In the genomic region with DNA sequence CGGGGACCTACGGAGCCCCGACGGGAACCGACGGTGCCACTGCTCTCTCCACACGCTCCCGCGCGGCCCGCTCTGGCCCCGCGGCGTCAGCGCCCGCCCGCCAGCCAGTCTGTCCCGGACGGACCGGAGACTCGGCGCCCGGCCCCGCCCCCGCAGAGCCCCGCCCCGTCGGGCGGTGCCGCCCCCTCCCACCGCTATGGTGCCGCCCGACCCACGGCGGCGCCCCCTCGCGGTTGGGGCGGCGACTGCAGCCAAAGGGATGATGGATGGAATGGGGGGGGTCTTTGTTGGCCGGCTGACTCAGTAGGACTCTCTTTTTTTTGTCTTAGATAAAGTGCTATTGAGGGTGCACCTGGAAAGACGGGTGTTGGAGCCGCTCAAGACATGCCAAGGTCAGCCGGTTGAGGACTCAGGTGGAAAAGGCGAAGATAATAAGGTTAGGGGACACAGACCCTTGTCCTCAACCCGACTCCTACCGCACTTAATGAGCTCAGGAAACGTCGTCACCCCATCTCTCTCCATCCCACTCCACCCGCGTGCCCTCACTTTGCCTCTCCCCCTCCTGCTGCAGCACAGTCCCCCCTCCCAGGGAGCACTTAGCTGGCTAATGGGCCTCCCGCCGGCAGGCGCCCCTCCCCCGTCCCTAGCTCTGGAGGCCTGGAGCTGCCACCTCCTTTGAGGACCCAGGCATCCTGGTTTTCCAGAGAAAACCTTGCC, we compare ENCODE assay signal across 8 mouse cellular contexts. TPM values are rescaled to one million over a fixed set of nuclear protein-coding genes. Genes with fewer than 3 reads are reported as not detected.
A peak's percentile ranks its signal among the peaks of the same experiment; 100 is the strongest.
DNase-seq lines count a peak whose midpoint lies in the region; ATAC-seq and TF ChIP-seq lines count a peak whose summit lies in the region.

No protein-coding gene starts in this region.

- ATAC-seq in forebrain, embryonic 12.5 days (ENCODE audit: low FRiP score): peak; percentile 15
- peak; percentile 15; the same call in 1 of the 2 replicates for ATAC-seq in limb, embryonic 12.5 days (ENCODE audit: insufficient number of reproducible peaks, insufficient read depth, low FRiP score, low TSS enrichment, low read depth)
- ATAC-seq in midbrain, embryonic 11.5 days (ENCODE audit: low FRiP score): 0 out of 2 replicates have a peak, but pooled peaks have one; percentile 13
- peak; percentile 78 for ATAC-seq in stomach, embryonic 16.5 days (ENCODE audit: insufficient read depth, low FRiP score)

- peak; percentile 72 for TF ChIP-seq POLR2A in CH12.LX (IDR thresholded peaks at IDR 0.05; ENCODE audit: low read depth, low read length)

- no peak for TF ChIP-seq RAD21 in CH12.LX (IDR thresholded peaks at IDR 0.05; ENCODE audit: low read depth, low read length)

- H3K79me2 ChIP-seq in CH12.LX (replicated peaks; ENCODE audit: control insufficient read depth, extremely low read depth, insufficient read depth, poor library complexity, severe bottlenecking): no peaks in the 10 kb centered on the region

- H3K36me3 ChIP-seq in CH12.LX (replicated peaks in 1 of 2; ENCODE audit: control insufficient read depth in 1 of 2, insufficient read depth in 1 of 2, low read length in 1 of 2): peaks cover 4 to 21% of the 10 kb centered on the region in 2 experiments
- H3K36me3 ChIP-seq in forebrain, embryonic 12.5 days (replicated peaks): 0 out of 2 replicates have a peak, but pooled peaks cover 3% of the 10 kb centered on the region
- peaks cover 23% of the 10 kb centered on the region for H3K36me3 ChIP-seq in limb, embryonic 12.5 days
- H3K36me3 ChIP-seq in midbrain, embryonic 11.5 days (ENCODE audit: control insufficient read depth, insufficient read depth, low read length): no peaks in the 10 kb centered on the region
- H3K36me3 ChIP-seq in stomach, embryonic 16.5 days (ENCODE audit: control insufficient read depth, insufficient read depth, low read length): peaks cover 17% of the 10 kb centered on the region

- H3K4me2 ChIP-seq in CH12.LX (ENCODE audit: insufficient read depth, low read depth, poor library complexity, severe bottlenecking): peak overlapping the region; percentile 39
- peak overlapping the region; percentile 57 for H3K4me2 ChIP-seq in forebrain, embryonic 12.5 days
- peak overlapping the region; percentile 65 for H3K4me2 ChIP-seq in limb, embryonic 12.5 days
- H3K4me2 ChIP-seq in midbrain, embryonic 11.5 days: peak overlapping the region; percentile 51
- peak overlapping the region; percentile 74 for H3K4me2 ChIP-seq in stomach, embryonic 16.5 days (ENCODE audit: low read depth, low read length)

- no peak overlapping the region for H3K27ac ChIP-seq in CH12.LX (ENCODE audit: insufficient read depth, low read depth)
- H3K27ac ChIP-seq in forebrain, embryonic 12.5 days: 0 out of 2 replicates have a peak overlapping the region, but pooled peaks have one; percentile 56
- no peak overlapping the region for H3K27ac ChIP-seq in limb, embryonic 12.5 days
- H3K27ac ChIP-seq in midbrain, embryonic 11.5 days (ENCODE audit: low read depth, low read length): no peak overlapping the region
- peak overlapping the region; percentile 78 for H3K27ac ChIP-seq in stomach, embryonic 16.5 days (ENCODE audit: low read length)

- H3K27me3 ChIP-seq in CH12.LX (replicated peaks): peaks cover 3% of the 10 kb centered on the region
- H3K27me3 ChIP-seq in forebrain, embryonic 12.5 days: peaks cover 46% of the 10 kb centered on the region
- peaks cover 10% of the 10 kb centered on the region for H3K27me3 ChIP-seq in limb, embryonic 12.5 days
- peaks cover 20% of the 10 kb centered on the region for H3K27me3 ChIP-seq in midbrain, embryonic 11.5 days (ENCODE audit: control insufficient read depth, insufficient read depth, low read length)
- no peaks in the 10 kb centered on the region for H3K27me3 ChIP-seq in stomach, embryonic 16.5 days (ENCODE audit: control insufficient read depth, insufficient read depth, low read length)

- no peak for TF ChIP-seq EP300 in CH12.LX (IDR thresholded peaks at IDR 0.05; ENCODE audit: low read length)

- no peak for DNase-seq in CH12.LX (ENCODE audit: extremely low read depth)
- peak; percentile 81 for DNase-seq in adipocyte (ENCODE audit: low spot score)
- peak; percentile 83 for DNase-seq in heart, postnatal 4 days
- peak; percentile 97 for DNase-seq in midbrain, embryonic 11.5 days (ENCODE audit: low spot score, missing footprints)
- no peak for DNase-seq in right cerebral cortex, postnatal 25 days

- dilution Hi-C loops in CH12.LX (cut with MboI; ENCODE audit: extremely low pct_ligation_motif_present, extremely low pct_unique_long_range_greater_than_20kb, low sequenced_read_pairs): no loop called here

- peak overlapping the region; percentile 39 to 80 (median 70) for H3K4me3 ChIP-seq in CH12.LX (replicated peaks in 1 of 3; ENCODE audit: low read depth in 2 of 3, low read length in 2 of 3, poor library complexity in 1 of 3)
- H3K4me3 ChIP-seq in forebrain, embryonic 12.5 days (replicated peaks): peak overlapping the region; percentile 48
- H3K4me3 ChIP-seq in limb, embryonic 12.5 days (replicated peaks): peak overlapping the region; percentile 64
- H3K4me3 ChIP-seq in midbrain, embryonic 11.5 days (ENCODE audit: low read depth, low read length): peak overlapping the region; percentile 42
- H3K4me3 ChIP-seq in stomach, embryonic 16.5 days (replicated peaks; ENCODE audit: low read length): peak overlapping the region; percentile 75

- peak; percentile 13 to 68; a peak in 2 of 4 replicates for TF ChIP-seq CTCF in CH12.LX (conservative IDR thresholded peaks at IDR 0.05 in 1 of 2, IDR thresholded peaks at IDR 0.05 in 1 of 2; ENCODE audit: low read depth in 2 of 2, low read length in 2 of 2)

- H3K9ac ChIP-seq in CH12.LX (ENCODE audit: insufficient read depth, low read depth): peak overlapping the region; percentile 69; the same call in 1 of the 2 replicates
- peak overlapping the region; percentile 53 for H3K9ac ChIP-seq in forebrain, embryonic 12.5 days
- H3K9ac ChIP-seq in limb, embryonic 12.5 days (replicated peaks): peak overlapping the region; percentile 67
- H3K9ac ChIP-seq in midbrain, embryonic 11.5 days (ENCODE audit: low read length): peak overlapping the region; percentile 57
- peak overlapping the region; percentile 85 for H3K9ac ChIP-seq in stomach, embryonic 16.5 days (ENCODE audit: low read length)

- in situ Hi-C loops in CH12.LX (cut with MboI; ENCODE audit: low pct_ligation_motif_present, low pct_unique_long_range_greater_than_20kb, low sequenced_read_pairs): no loop called here

- peaks cover 9 to 49% of the 10 kb centered on the region in 2 experiments for H3K4me1 ChIP-seq in CH12.LX (ENCODE audit: control insufficient read depth in 1 of 2, insufficient read depth in 2 of 2)
- peaks cover 34% of the 10 kb centered on the region for H3K4me1 ChIP-seq in forebrain, embryonic 12.5 days
- peaks cover 52% of the 10 kb centered on the region for H3K4me1 ChIP-seq in limb, embryonic 12.5 days (replicated peaks)
- H3K4me1 ChIP-seq in midbrain, embryonic 11.5 days (ENCODE audit: control insufficient read depth, insufficient read depth, low read length): peaks cover 17% of the 10 kb centered on the region
- peaks cover 45% of the 10 kb centered on the region for H3K4me1 ChIP-seq in stomach, embryonic 16.5 days (ENCODE audit: control insufficient read depth, insufficient read depth, low read length)

- H3K9me3 ChIP-seq in CH12.LX (replicated peaks; ENCODE audit: low read length): no peaks in the 10 kb centered on the region
- no peaks in the 10 kb centered on the region for H3K9me3 ChIP-seq in forebrain, embryonic 12.5 days
- H3K9me3 ChIP-seq in limb, embryonic 12.5 days: no peaks in the 10 kb centered on the region
- H3K9me3 ChIP-seq in midbrain, embryonic 11.5 days (ENCODE audit: control insufficient read depth, low read length): no peaks in the 10 kb centered on the region
- no peaks in the 10 kb centered on the region for H3K9me3 ChIP-seq in stomach, embryonic 16.5 days (replicated peaks; ENCODE audit: control insufficient read depth, low read length)

- under 1% methylated on average over 43 of the region's 55 CpGs for WGBS in forebrain, embryonic 12.5 days
- WGBS in limb, embryonic 12.5 days: under 1% methylated on average over 55 of the region's 55 CpGs
- WGBS in midbrain, embryonic 11.5 days: 2% methylated on average over 46 of the region's 55 CpGs
- under 1% methylated on average over 55 of the region's 55 CpGs for WGBS in stomach, embryonic 16.5 days

RNA-seq across cellular contexts. Expression of gene Ppp1r14b, which starts 4.9 kb away (rescaled TPM):
- total RNA-seq in CH12.LX (2012; rRNA removed) (256 and 329 TPM in 2 replicates), CH12.LX (2014; rRNA removed) (151 and 167 TPM in 2 replicates)
- 179 and 241 TPM in 2 replicates for polyA plus RNA-seq in CH12.LX (2012; ENCODE audit: insufficient read length, low read depth)
- polyA plus RNA-seq in forebrain, embryonic 12.5 days (2016; fragmentation: Nextera tagmentation; extraction: Ambion mirVana): 237 and 333 TPM in 2 replicates
- 100 to 1,000 TPM; 243 to 246 TPM for total RNA-seq in heart, postnatal 4 days (2021)
- polyA plus RNA-seq in limb, embryonic 12.5 days (2016; fragmentation: Nextera tagmentation; extraction: Ambion mirVana): 245 and 288 TPM in 2 replicates
- polyA plus RNA-seq in midbrain, embryonic 11.5 days (2014; fragmentation: Nextera tagmentation; extraction: Ambion mirVana): 245 and 285 TPM in 2 replicates
- 53.7 and 70.6 TPM in 2 replicates for polyA plus RNA-seq in stomach, embryonic 16.5 days (2015; fragmentation: Nextera tagmentation; extraction: Ambion mirVana)

RNA-seq across cellular contexts. Expression of gene Plcb3, which starts 6.4 kb away (rescaled TPM):
- 6.4 and 7.5 TPM in 2 replicates for total RNA-seq in CH12.LX (2012; rRNA removed)
- 3.0 and 4.1 TPM in 2 replicates for total RNA-seq in CH12.LX (2014; rRNA removed)
- polyA plus RNA-seq in CH12.LX (2012; ENCODE audit: insufficient read length, low read depth): 7.8 and 8.2 TPM in 2 replicates
- 22.4 and 24.3 TPM in 2 replicates for polyA plus RNA-seq in forebrain, embryonic 12.5 days (2016; fragmentation: Nextera tagmentation; extraction: Ambion mirVana)
- total RNA-seq in heart, postnatal 4 days (2021): 10 to 100 TPM; 17.4 to 19.9 TPM
- polyA plus RNA-seq in limb, embryonic 12.5 days (2016; fragmentation: Nextera tagmentation; extraction: Ambion mirVana): 41.4 and 41.7 TPM in 2 replicates
- 13.0 and 14.2 TPM in 2 replicates for polyA plus RNA-seq in midbrain, embryonic 11.5 days (2014; fragmentation: Nextera tagmentation; extraction: Ambion mirVana)
- polyA plus RNA-seq in stomach, embryonic 16.5 days (2015; fragmentation: Nextera tagmentation; extraction: Ambion mirVana): 61.7 and 65.4 TPM in 2 replicates

RNA-seq across cellular contexts. Expression of gene Fkbp2, which starts 10.5 kb away (rescaled TPM):
- total RNA-seq in CH12.LX (2012; rRNA removed): 44.6 and 50.4 TPM in 2 replicates
- 17.6 and 20.7 TPM in 2 replicates for total RNA-seq in CH12.LX (2014; rRNA removed)
- 87.0 and 97.7 TPM in 2 replicates for polyA plus RNA-seq in CH12.LX (2012; ENCODE audit: insufficient read length, low read depth)
- polyA plus RNA-seq in forebrain, embryonic 12.5 days (2016; fragmentation: Nextera tagmentation; extraction: Ambion mirVana): 76.9 and 79.8 TPM in 2 replicates
- 10 to 100 TPM; 23.5 to 26.6 TPM for total RNA-seq in heart, postnatal 4 days (2021)
- polyA plus RNA-seq in limb, embryonic 12.5 days (2016; fragmentation: Nextera tagmentation; extraction: Ambion mirVana): 65.8 and 73.6 TPM in 2 replicates
- 67.7 and 81.3 TPM in 2 replicates for polyA plus RNA-seq in midbrain, embryonic 11.5 days (2014; fragmentation: Nextera tagmentation; extraction: Ambion mirVana)
- 153 and 158 TPM in 2 replicates for polyA plus RNA-seq in stomach, embryonic 16.5 days (2015; fragmentation: Nextera tagmentation; extraction: Ambion mirVana)

RNA-seq across cellular contexts. Expression of gene Vegfb, which starts 17.6 kb away (rescaled TPM):
- 12.9 and 13.2 TPM in 2 replicates for total RNA-seq in CH12.LX (2012; rRNA removed)
- total RNA-seq in CH12.LX (2014; rRNA removed): 3.2 and 3.5 TPM in 2 replicates
- polyA plus RNA-seq in CH12.LX (2012; ENCODE audit: insufficient read length, low read depth): 28.4 and 35.1 TPM in 2 replicates
- 40.0 and 42.1 TPM in 2 replicates for polyA plus RNA-seq in forebrain, embryonic 12.5 days (2016; fragmentation: Nextera tagmentation; extraction: Ambion mirVana)
- 100 to 1,000 TPM; 263 to 265 TPM for total RNA-seq in heart, postnatal 4 days (2021)
- 53.8 and 55.2 TPM in 2 replicates for polyA plus RNA-seq in limb, embryonic 12.5 days (2016; fragmentation: Nextera tagmentation; extraction: Ambion mirVana)
- 21.9 and 25.4 TPM in 2 replicates for polyA plus RNA-seq in midbrain, embryonic 11.5 days (2014; fragmentation: Nextera tagmentation; extraction: Ambion mirVana)
- polyA plus RNA-seq in stomach, embryonic 16.5 days (2015; fragmentation: Nextera tagmentation; extraction: Ambion mirVana): 19.0 and 19.7 TPM in 2 replicates

RNA-seq across cellular contexts. Expression of gene Dnajc4, which starts 22.5 kb away (rescaled TPM):
- 9.7 and 11.2 TPM in 2 replicates for total RNA-seq in CH12.LX (2012; rRNA removed)
- 6.2 and 7.5 TPM in 2 replicates for total RNA-seq in CH12.LX (2014; rRNA removed)
- 12.7 and 13.9 TPM in 2 replicates for polyA plus RNA-seq in CH12.LX (2012; ENCODE audit: insufficient read length, low read depth)
- polyA plus RNA-seq in forebrain, embryonic 12.5 days (2016; fragmentation: Nextera tagmentation; extraction: Ambion mirVana): 15.0 and 18.8 TPM in 2 replicates
- 10 to 100 TPM; 48.7 to 49.2 TPM for total RNA-seq in heart, postnatal 4 days (2021)
- 21.2 and 22.8 TPM in 2 replicates for polyA plus RNA-seq in limb, embryonic 12.5 days (2016; fragmentation: Nextera tagmentation; extraction: Ambion mirVana)
- 17.9 and 21.0 TPM in 2 replicates for polyA plus RNA-seq in midbrain, embryonic 11.5 days (2014; fragmentation: Nextera tagmentation; extraction: Ambion mirVana)
- 28.8 TPM in 2 replicates for polyA plus RNA-seq in stomach, embryonic 16.5 days (2015; fragmentation: Nextera tagmentation; extraction: Ambion mirVana)

Comparison
In these comparisons a context has a peak if more than half of its experiments do, and no peak if none do; other contexts are left out.
1. DNase-seq: peak in adipocyte (single experiment), heart, postnatal 4 days (single experiment) and midbrain, embryonic 11.5 days (single experiment); none in CH12.LX (single experiment) and right cerebral cortex, postnatal 25 days (single experiment).
2. H3K27ac ChIP-seq: peak in forebrain, embryonic 12.5 days (single experiment) and stomach, embryonic 16.5 days (single experiment); none in CH12.LX (single experiment), limb, embryonic 12.5 days (single experiment) and midbrain, embryonic 11.5 days (single experiment).
3. ATAC-seq: peak in every context shown above with its lines; median percentile 78 in stomach, embryonic 16.5 days; 15 in forebrain, embryonic 12.5 days; 15 in limb, embryonic 12.5 days; 13 in midbrain, embryonic 11.5 days.
4. Peak in every context shown above with its lines, with median percentiles within 50 percentile points of each other: H3K4me2 ChIP-seq, H3K4me3 ChIP-seq and H3K9ac ChIP-seq.